Mouse (Mus musculus): ENCODE measurements around the gene Gfi1.

Gfi1 gene

GRCm38 (mm10) chr5:107722661-107723532 is 2.9 kb downstream of the Gfi1 start:
- DNase-seq (ENCODE audit: low spot score in 2 of 2), result peak in 1 of 2 experiments; percentile 13

DNA sequence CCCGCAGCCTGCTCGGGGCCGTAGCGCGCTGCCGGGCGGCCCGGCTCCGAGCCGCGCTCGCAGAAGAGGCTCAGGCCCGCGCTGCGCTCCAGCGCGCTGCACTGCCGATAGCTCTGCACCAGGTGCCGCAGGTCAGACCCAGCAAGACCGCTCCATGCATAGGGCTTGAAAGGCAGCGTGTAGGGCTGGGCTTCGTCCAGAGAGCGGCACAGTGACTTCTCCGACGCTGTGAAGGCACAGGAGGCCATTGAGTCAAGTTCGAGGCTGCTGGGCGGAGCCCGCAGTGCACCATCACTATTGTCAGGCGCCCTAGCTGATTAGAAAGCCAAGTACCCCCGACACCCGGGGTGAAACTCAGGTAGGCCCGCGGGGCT is 4.2 kb downstream of the Gfi1 start:
- no peak for DNase-seq (ENCODE audit: low spot score in 2 of 2)

DNA sequence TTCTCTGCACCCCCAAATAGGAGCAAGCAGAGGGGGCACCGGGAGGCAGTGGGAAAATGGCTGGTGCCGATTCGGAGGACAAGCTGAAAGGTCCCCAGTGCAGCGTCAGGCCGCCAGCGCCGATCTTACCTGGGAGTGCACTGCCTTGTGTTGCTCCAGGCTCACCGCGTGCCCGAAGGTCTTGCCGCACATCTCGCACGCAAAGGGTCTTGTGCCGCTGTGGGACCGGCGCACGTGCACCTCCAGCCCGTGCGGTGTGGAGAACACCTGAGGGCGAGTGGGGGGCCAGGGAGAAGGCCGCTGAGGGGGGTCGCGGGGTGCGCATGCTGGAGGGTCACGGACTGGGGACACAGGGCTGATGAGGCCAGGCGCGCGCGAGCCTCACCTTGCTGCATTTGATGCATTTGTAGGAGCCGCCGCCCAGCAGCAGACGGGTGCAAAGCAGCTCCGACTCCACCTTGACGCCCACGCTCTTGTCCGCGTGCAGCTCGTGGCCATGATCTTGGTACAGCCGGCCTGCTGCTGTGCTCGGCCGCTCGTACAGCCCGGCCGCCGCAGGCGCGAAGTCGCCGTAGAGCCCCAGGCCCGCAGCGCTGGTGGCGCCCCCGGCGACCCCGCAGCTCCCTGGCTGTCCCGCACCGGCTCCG is 4.7 kb downstream of the Gfi1 start:
- DNase-seq (ENCODE audit: low spot score in 2 of 2), result no peak

- DNase-seq (ENCODE audit: low spot score in 2 of 2), result no peak
These were observed 5.3 kb downstream of the Gfi1 start for GRCm38 (mm10) chr5:107720511-107720910.

- no peak for DNase-seq (ENCODE audit: low spot score in 2 of 2)
These were observed 6.0 kb downstream of the Gfi1 start for GRCm38 (mm10) chr5:107719786-107720185.

DNA sequence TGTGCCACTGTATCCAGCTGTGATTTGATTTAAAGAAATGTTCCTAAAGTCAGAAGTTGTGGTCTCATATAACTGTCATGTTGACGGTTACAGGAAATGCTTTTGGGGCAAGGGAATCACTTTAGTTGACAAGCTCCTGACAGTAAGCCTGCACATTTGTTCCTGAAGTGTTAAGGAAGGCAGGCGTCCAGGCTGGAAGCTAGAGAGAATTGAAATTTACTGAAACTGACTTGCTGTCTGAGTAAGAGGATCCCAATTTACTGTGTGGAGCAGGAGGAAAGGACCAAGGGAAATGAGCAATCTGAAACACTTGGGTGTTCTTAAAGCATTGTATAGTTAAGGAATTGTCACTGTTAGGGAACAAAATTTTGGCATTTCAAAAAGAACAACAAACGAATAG is 6.6 kb downstream of the Gfi1 start:
- no peak for DNase-seq (ENCODE audit: low spot score in 2 of 2)

GRCm38 (mm10) chr5:107717871-107718361 is 7.9 kb downstream of the Gfi1 start:
- no peak for DNase-seq (ENCODE audit: low spot score in 2 of 2)

DNA sequence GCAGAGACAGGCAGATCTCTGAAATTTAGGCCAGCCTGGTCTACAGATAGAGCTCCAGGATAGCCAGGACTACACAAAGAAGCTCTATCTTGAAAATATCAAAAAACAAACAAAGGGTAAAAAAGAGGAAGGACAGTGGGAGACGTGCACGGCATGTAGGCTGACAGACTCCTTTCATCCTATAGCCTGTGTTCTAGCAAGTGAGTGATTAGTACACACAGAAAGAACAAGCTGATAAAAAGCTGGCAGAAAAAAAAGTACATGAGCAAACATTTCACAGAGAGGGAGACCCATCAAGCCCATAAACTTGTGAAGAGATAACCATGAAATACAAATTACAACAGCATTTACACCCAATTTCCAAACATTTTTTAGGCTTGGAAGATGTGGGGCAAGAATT is 14.1 kb downstream of the Gfi1 start:
- no peak for DNase-seq (ENCODE audit: low spot score in 2 of 2)

DNA sequence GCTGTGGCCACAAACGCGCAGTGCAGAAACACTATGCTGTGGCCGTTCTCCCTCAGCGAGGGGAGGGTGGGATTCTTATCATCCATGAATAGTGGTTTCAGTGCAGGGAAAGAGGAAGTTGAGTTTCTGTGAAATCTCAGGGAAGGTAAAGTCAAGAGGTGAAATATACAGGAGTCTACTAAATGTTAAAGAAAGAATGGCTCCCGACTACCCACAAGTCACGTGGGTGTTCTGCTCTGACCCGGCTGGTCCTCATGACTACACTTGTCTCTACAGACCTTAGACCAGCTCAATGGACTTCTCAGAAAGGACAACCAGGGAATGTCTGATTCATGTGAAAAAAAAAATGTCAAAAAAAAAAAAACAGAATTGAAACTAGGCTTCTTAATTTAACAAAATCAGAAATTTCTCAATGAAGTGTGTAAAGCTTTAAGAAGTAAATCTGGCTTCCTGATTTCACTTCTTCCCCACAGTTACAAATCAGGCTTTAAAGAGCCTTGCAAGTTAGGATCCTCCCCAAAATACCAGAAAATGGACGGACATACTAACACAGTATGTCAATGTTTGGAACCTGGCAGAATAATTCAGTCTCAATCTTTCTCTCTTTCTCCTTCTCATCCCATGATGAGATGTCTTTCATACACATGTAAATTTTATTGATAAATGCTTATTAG is 17.6 kb downstream of the Gfi1 start:
- DNase-seq (ENCODE audit: low spot score in 2 of 2), result no peak

DNA sequence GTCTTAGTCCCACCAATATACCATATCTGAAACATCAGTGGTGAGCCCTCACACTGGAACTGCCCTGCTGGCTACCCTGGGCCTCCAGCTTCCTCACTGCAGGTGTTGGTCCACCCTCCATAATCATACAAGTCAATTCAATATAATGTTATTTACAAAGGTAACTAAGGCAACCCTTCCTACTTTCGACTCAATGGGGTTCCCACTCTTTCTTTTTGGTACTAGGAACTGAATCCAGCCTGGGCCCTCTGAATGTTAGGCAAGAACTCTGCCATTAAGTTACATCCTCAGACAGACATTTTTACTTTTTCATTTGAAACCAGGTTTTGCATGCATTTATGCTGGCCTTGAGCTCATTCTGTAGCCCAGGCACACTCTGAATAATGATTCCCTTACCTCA is 19.6 kb downstream of the Gfi1 start:
- DNase-seq (ENCODE audit: low spot score in 2 of 2), result no peak

- no peak for DNase-seq (ENCODE audit: low spot score in 2 of 2)
These were observed 20.1 kb downstream of the Gfi1 start for GRCm38 (mm10) chr5:107705756-107706155.

DNA sequence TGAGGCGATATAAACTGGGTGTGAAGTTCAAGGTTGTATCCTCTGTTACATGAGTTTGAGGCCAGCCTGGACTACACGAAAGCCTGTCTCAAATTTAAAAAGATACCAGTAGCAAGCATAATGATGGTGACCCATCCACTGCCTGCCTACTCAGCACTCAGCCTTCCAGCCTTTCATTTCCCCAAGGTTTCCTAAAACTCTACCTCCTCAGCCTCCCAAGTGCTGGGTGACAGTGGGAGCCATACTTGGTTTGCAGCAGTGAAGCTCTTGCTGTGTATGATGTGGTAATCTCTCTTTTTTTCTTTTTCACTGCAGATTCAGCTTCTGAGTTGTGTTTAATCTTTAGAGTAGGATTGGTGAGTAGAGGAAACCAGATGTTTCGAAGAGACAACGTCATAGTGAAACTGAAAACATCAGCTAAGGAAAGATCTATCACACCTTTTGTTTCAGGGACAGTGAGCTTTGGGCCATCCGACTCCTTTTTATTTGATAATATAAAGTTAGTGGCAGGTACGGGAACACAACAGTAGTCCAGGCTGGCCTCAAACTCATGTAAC is 22.6 kb downstream of the Gfi1 start:
- no peak for DNase-seq (ENCODE audit: low spot score in 2 of 2)

- no peak for DNase-seq (ENCODE audit: low spot score in 2 of 2)
These were observed 24.2 kb downstream of the Gfi1 start for GRCm38 (mm10) chr5:107701658-107702057.

DNA sequence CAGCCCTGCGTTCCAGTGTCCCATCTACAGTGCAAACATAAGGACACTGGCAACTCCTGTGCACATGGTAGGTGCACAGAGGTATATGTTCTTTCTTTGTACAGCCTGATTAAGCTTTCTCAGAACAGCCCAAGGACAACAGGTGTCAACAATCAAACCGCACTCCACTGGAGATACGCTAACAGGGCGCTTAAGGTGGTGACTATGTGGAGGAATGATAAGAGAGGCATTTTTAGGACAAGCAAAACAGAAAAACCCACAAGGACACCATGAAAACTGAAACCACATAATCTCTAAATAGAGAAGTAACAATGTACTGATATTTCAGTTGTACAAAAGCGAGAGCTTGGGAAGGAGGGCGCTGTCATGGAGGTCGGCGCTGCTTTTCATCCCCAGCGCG is 25.0 kb downstream of the Gfi1 start:
- DNase-seq (ENCODE audit: low spot score in 2 of 2), result no peak

DNA sequence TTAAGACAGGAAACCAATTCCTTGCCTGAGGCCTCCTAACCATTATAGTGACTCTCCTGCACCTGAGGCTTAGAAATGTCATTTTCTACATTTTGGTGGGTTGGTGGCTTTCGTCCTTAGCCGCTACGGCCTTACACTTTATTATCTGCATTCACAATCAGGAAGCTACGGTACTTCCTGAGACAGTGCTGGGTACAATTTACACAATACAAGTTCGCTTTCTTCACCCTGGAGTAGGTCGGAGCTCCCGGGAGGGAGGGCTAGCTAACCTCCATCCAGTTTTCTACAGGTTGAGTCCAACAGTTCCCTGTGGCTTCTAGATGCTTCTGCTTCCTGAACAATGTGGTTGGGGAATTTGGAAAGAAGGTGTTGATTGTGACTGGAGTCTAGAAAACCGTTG is 26.9 kb downstream of the Gfi1 start:
- no peak for DNase-seq (ENCODE audit: low spot score in 2 of 2)

- no peak for DNase-seq (ENCODE audit: low spot score in 2 of 2)
These were observed 30.8 kb downstream of the Gfi1 start for GRCm38 (mm10) chr5:107695019-107695418.

DNA sequence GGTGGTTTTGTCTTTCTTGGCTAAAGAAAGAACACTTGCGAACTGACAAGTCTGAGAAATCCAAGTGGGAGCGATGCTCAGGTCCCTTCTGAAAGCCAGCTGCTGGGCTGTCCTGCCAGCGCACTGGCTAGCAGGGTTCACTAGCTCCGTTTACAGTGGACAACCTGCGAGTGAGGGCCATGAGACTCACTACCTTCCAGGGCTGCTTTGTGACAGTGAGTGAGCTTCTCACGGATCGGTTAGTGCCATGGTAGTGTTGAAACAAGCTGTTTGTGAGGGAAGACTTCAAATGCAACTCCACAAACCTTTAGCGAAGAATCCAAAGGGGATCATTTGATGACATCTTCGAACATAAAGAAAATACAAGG is 37.4 kb downstream of the Gfi1 start:
- no peak for DNase-seq (ENCODE audit: low spot score in 2 of 2)

DNA sequence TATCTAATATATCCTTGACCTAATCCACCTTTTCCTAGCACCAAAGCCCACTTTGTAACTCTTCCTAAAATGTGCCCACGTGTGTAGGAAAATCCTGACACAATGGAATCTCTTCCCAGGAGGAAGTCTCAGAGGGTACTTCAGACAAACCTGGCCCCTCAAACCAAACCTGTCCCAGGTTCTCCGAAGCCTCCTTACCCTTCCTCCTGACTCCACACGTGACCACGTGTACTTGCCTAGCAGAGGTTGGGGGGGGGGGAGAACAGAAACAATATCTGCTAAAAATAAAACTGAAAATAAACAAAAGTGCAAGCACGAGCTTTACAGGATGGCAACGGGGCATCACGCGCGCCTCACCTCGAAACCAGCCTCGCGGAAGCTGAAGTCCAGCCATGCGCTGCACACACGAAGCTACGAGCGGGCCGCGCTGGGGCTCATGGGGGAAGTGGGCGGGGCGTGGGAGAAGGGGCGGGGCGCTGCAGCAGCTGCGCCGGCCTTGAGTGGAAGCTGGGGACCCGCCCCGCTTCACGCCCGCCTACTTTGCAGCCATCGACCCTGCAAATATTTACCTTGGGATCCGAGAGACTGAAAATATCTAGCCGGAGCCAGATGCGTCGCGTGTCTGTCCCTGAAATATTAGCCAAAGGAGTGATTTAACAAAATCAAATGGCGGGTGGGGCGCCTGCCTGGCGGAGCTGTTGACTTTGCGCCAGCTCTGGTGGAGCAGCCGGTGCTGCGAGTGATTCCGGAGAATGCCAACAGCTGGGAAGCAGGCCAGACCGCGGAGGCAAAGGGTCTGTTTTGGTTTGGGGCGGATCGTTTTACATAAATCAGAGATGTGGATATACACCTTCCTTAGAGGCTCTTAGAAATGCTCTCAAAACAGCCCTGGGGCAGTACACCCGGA is 38.0 kb downstream of the Gfi1 start:
- DNase-seq (ENCODE audit: low spot score in 2 of 2), result peak; percentile 11 to 39

DNA sequence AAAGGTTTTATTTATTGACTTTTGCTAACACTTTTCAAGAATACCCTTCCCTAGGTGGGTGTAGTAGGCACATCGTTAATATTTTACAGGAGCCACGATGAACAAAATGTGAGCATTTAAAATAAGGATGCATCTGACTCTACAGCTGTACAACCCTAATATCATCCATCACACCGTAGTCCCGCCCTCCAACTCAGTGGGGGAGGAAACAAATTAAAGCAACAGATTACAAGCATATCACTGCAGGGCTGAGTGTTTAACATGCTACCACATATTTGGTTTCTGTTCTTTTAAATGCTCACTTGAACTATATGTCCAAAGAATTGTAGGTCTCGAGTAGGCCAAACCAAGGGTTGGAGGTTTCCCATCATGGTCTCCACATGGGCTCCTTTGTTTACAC is 38.7 kb downstream of the Gfi1 start:
- DNase-seq (ENCODE audit: low spot score in 2 of 2), result no peak

- no peak for DNase-seq (ENCODE audit: low spot score in 2 of 2)
These were observed 41.5 kb downstream of the Gfi1 start for GRCm38 (mm10) chr5:107684380-107684779.

GRCm38 (mm10) chr5:107681300-107681699 is 44.5 kb downstream of the Gfi1 start:
- no peak for DNase-seq (ENCODE audit: low spot score in 2 of 2)

All from heart, adult 9 months (tissue).